Mouse (Mus musculus) testis, adult 2 months (tissue): ENCODE data around the gene Zmiz1. TPM values are rescaled to one million over a fixed set of nuclear protein-coding genes. Genes with fewer than 3 reads are reported as not detected.

Experiments used
- H3K27ac ChIP-seq: fragments of 200-500 bp; 2 replicates; pipeline ENCODE4 v1.5.1; 2012; ENCODE audit warnings: low read depth, low read length; ENCODE audit not compliant: control insufficient read depth, insufficient read depth
- H3K27me3 ChIP-seq: fragments of 200-500 bp; 2 replicates; pipeline ENCODE4 v1.6.1; 2012; ENCODE audit warnings: mild to moderate bottlenecking, low read length, moderate library complexity; ENCODE audit not compliant: control insufficient read depth, insufficient read depth
- H3K36me3 ChIP-seq: fragments of 200-500 bp; 2 replicates; pipeline ENCODE4 v1.6.1; 2012; ENCODE audit warnings: mild to moderate bottlenecking, low read length; ENCODE audit not compliant: control insufficient read depth, insufficient read depth
- H3K4me1 ChIP-seq: fragments of 200-500 bp; 2 replicates; pipeline ENCODE4 v1.6.1; 2012; ENCODE audit warnings: low read length; ENCODE audit not compliant: control insufficient read depth, insufficient read depth
- H3K4me3 ChIP-seq: fragments of 200-500 bp; 2 replicates; pipeline ENCODE4 v1.5.1; 2012; ENCODE audit warnings: low read depth, mild to moderate bottlenecking, low read length, moderate library complexity, mixed read lengths; ENCODE audit not compliant: control insufficient read depth
- CTCF ChIP-seq: fragments of 200-500 bp; IDR thresholded peaks from 2 replicates; pipeline ENCODE4 v1.5.1; 2012; ENCODE audit warnings: low read depth, mild to moderate bottlenecking, inconsistent platforms, low read length, moderate library complexity; ENCODE audit not compliant: control insufficient read depth, insufficient read depth, insufficient replicate concordance
- POLR2A ChIP-seq: fragments of 200-500 bp; IDR thresholded peaks from 2 replicates; pipeline ENCODE4 v1.6.1; 2012; ENCODE audit warnings: low read depth, mild to moderate bottlenecking, inconsistent platforms, low read length, moderate library complexity; ENCODE audit not compliant: control insufficient read depth
- polyA plus RNA-seq: library from polyadenylated mRNA; depleted of rRNA; stranded (reverse); fragments of >200 nt; gene quantifications from 2 replicates; pipeline ENCODE4 v1.2.3, GENCODE M21; 2012

Gene Zmiz1
- polyA plus RNA-seq, 1 experiment, result 9.1 TPM

- Histone ChIP-seq H3K4me3 (no peak overlapping the region), H3K36me3 (no peaks in the 10 kb centered on the region), H3K27me3 (no peaks in the 10 kb centered on the region), H3K4me1 (peaks cover 2% of the 10 kb centered on the region), H3K27ac (no peak overlapping the region)
- TF ChIP-seq CTCF, result no peak
- no peak for TF ChIP-seq POLR2A
These were observed 17.5 kb downstream of the Zmiz1 start for GRCm38 (mm10) chr14:25476453-25476852.

GRCm38 (mm10) chr14:25477268-25477667, 18.3 kb downstream of the Zmiz1 start:
- Histone ChIP-seq H3K27ac (no peak overlapping the region), H3K27me3 (no peaks in the 10 kb centered on the region), H3K36me3 (no peaks in the 10 kb centered on the region), H3K4me1 (peaks cover 2% of the 10 kb centered on the region), H3K4me3 (no peak overlapping the region)
- TF ChIP-seq POLR2A (no peak), CTCF (no peak)

GRCm38 (mm10) chr14:25478257-25478656, 19.3 kb downstream of the Zmiz1 start:
- Histone ChIP-seq H3K36me3 (no peaks in the 10 kb centered on the region), H3K27ac (no peak overlapping the region), H3K27me3 (no peaks in the 10 kb centered on the region), H3K4me3 (no peak overlapping the region), H3K4me1 (peaks cover 2% of the 10 kb centered on the region)
- no peak for TF ChIP-seq POLR2A
- no peak for TF ChIP-seq CTCF

- peaks cover 2% of the 10 kb centered on the region for H3K4me1 ChIP-seq
- TF ChIP-seq POLR2A (no peak), CTCF (no peak)
These were observed 19.8 kb downstream of the Zmiz1 start for GRCm38 (mm10) chr14:25478755-25479154.

GRCm38 (mm10) chr14:25479841-25480252, 20.9 kb downstream of the Zmiz1 start:
- peaks cover 2% of the 10 kb centered on the region for H3K4me1 ChIP-seq
- no peaks in the 10 kb centered on the region for H3K27me3 ChIP-seq
- no peak overlapping the region for H3K4me3 ChIP-seq
- no peak overlapping the region for H3K27ac ChIP-seq
- H3K36me3 ChIP-seq, result no peaks in the 10 kb centered on the region
- TF ChIP-seq CTCF (no peak), POLR2A (no peak)

More at GRCm38 (mm10) chr14:25478755-25479154, 19.8 kb downstream of the Zmiz1 start:
- H3K27ac ChIP-seq, result no peak overlapping the region
- no peaks in the 10 kb centered on the region for H3K27me3 ChIP-seq
- H3K36me3 ChIP-seq, result no peaks in the 10 kb centered on the region
- no peak overlapping the region for H3K4me3 ChIP-seq

GRCm38 (mm10) chr14:25480443-25480842, 21.5 kb downstream of the Zmiz1 start:
- H3K27me3 ChIP-seq, result no peaks in the 10 kb centered on the region
- no peak overlapping the region for H3K4me3 ChIP-seq
- TF ChIP-seq CTCF, result no peak
- H3K27ac ChIP-seq, result no peak overlapping the region
- no peaks in the 10 kb centered on the region for H3K36me3 ChIP-seq
- peaks cover 2% of the 10 kb centered on the region for H3K4me1 ChIP-seq

- Histone ChIP-seq H3K27ac (no peak overlapping the region), H3K36me3 (no peaks in the 10 kb centered on the region), H3K27me3 (no peaks in the 10 kb centered on the region), H3K4me3 (no peak overlapping the region), H3K4me1 (peaks cover 2% of the 10 kb centered on the region)
- no peak for TF ChIP-seq POLR2A
- TF ChIP-seq CTCF, result no peak
These were observed 22.1 kb downstream of the Zmiz1 start for GRCm38 (mm10) chr14:25480916-25481666.

GRCm38 (mm10) chr14:25481667-25482331, 22.8 kb downstream of the Zmiz1 start:
- Histone ChIP-seq H3K4me1 (peaks cover 2% of the 10 kb centered on the region), H3K36me3 (no peaks in the 10 kb centered on the region), H3K27me3 (no peaks in the 10 kb centered on the region), H3K4me3 (no peak overlapping the region), H3K27ac (no peak overlapping the region)
- TF ChIP-seq CTCF, result no peak
- TF ChIP-seq POLR2A, result no peak
